Mouse (Mus musculus) liver, postnatal 0 days (tissue): ENCODE data around the gene Sar1b.
A peak's percentile ranks its signal among the peaks of the same experiment; 100 is the strongest.

Experiments
- CTCF ChIP-seq: sonication (generic); IDR thresholded peaks from 2 replicates; pipeline ENCODE4 v1.5.1; 2016; ENCODE audit warnings: antibody characterized with exemption, low read depth
- EP300 ChIP-seq: IDR thresholded peaks from 2 replicates; pipeline ENCODE4 v1.6.1; 2016; ENCODE audit warnings: antibody characterized with exemption, low read depth, mild to moderate bottlenecking

GRCm38 (mm10) chr11:51759251-51759650 is 4.2 kb upstream of the Sar1b start:
- no peak for TF ChIP-seq CTCF
- TF ChIP-seq EP300: peak; percentile 26; the same call in 1 of the 2 replicates
